Mouse (Mus musculus) right cerebral cortex, postnatal 4 days (tissue): ENCODE measurements at regions not wholly inside any gene's neighbourhood (a gene's known extent, or its start where the extent isn't known, plus 50 kb on each side); places are given as distances from the start of the nearest gene placed in this dataset.

ENCODE experiments used
- DNase-seq: peaks from one replicate; pipeline ENCODE4 v3.0.0-alpha.2; 2022

GRCm38 (mm10) chr2:46356651-46357050 lies 1239.5 kb upstream of the Zeb2 start:
- no peak for DNase-seq

- no peak for DNase-seq
These were observed 1223.5 kb upstream of the Zeb2 start for GRCm38 (mm10) chr2:46340694-46341093.

GRCm38 (mm10) chr2:46316666-46317065 lies 1199.5 kb upstream of the Zeb2 start:
- no peak for DNase-seq

- no peak for DNase-seq
These were observed 1198.0 kb upstream of the Zeb2 start for GRCm38 (mm10) chr2:46315243-46315642.

GRCm38 (mm10) chr2:46307582-46308153 lies 1190.5 kb upstream of the Zeb2 start:
- DNase-seq = no peak

GRCm38 (mm10) chr2:46302627-46303026 lies 1185.4 kb upstream of the Zeb2 start:
- DNase-seq = no peak

- no peak for DNase-seq
These were observed 1180.2 kb upstream of the Zeb2 start for GRCm38 (mm10) chr2:46297274-46297843.

GRCm38 (mm10) chr2:46283929-46284598 lies 1166.9 kb upstream of the Zeb2 start:
- DNase-seq = no peak

GRCm38 (mm10) chr2:46280822-46281221 lies 1163.6 kb upstream of the Zeb2 start:
- no peak for DNase-seq

- no peak for DNase-seq
These were observed 1144.4 kb upstream of the Zeb2 start for GRCm38 (mm10) chr2:46261618-46262017.

- DNase-seq = no peak
These were observed 1134.4 kb upstream of the Zeb2 start for GRCm38 (mm10) chr2:46251562-46251961.

- DNase-seq = no peak
These were observed 1128.5 kb upstream of the Zeb2 start for GRCm38 (mm10) chr2:46245717-46246116.

- no peak for DNase-seq
These were observed 1127.5 kb upstream of the Zeb2 start for GRCm38 (mm10) chr2:46244697-46245096.

- no peak for DNase-seq
These were observed 1125.6 kb upstream of the Zeb2 start for GRCm38 (mm10) chr2:46242806-46243205.

GRCm38 (mm10) chr2:46239874-46240273 lies 1122.7 kb upstream of the Zeb2 start:
- DNase-seq = no peak

- no peak for DNase-seq
These were observed 1113.7 kb upstream of the Zeb2 start for GRCm38 (mm10) chr2:46230791-46231450.

GRCm38 (mm10) chr2:46218336-46218957 lies 1101.3 kb upstream of the Zeb2 start:
- DNase-seq = peak; percentile 2

GRCm38 (mm10) chr2:46199341-46199740 lies 1082.1 kb upstream of the Zeb2 start:
- no peak for DNase-seq

GRCm38 (mm10) chr2:46187265-46187888 lies 1070.2 kb upstream of the Zeb2 start:
- no peak for DNase-seq

GRCm38 (mm10) chr2:46183241-46183640 lies 1066.0 kb upstream of the Zeb2 start:
- no peak for DNase-seq

GRCm38 (mm10) chr2:46179741-46180140 lies 1062.5 kb upstream of the Zeb2 start:
- DNase-seq = no peak

GRCm38 (mm10) chr2:46168488-46168887 lies 1051.3 kb upstream of the Zeb2 start:
- DNase-seq = no peak

- no peak for DNase-seq
These were observed 1032.7 kb upstream of the Zeb2 start for GRCm38 (mm10) chr2:46149848-46150247.
